Mouse (Mus musculus) neural tube, embryonic 10.5 days (tissue): ENCODE measurements around the gene Bri3.
A peak's percentile ranks its signal among the peaks of the same experiment; 100 is the strongest.

Experiments
- DNase-seq: peaks from one replicate; pipeline ENCODE4 v3.0.0-alpha.2; 2017; ENCODE audit warnings: low spot score; ENCODE audit errors: extremely low spot score

The Bri3 gene

GRCm38 (mm10) chr5:144243901-144244487 is at the start of gene Bri3:
Bri3 (plus strand) TSS chr5:144244437.
- DNase-seq, result no peak

GRCm38 (mm10) chr5:144195567-144195966 is 48.7 kb upstream of the Bri3 start:
- no peak for DNase-seq

- no peak for DNase-seq
Observed at GRCm38 (mm10) chr5:144200616-144201015, 43.6 kb upstream of the Bri3 start.

- no peak for DNase-seq
Observed at GRCm38 (mm10) chr5:144202430-144202829, 41.8 kb upstream of the Bri3 start.

- no peak for DNase-seq
Observed at GRCm38 (mm10) chr5:144203398-144203959, 40.8 kb upstream of the Bri3 start.

- DNase-seq, result no peak
Observed at GRCm38 (mm10) chr5:144204303-144204702, 39.9 kb upstream of the Bri3 start.

- DNase-seq, result no peak
Observed at GRCm38 (mm10) chr5:144204911-144205310, 39.3 kb upstream of the Bri3 start.

- no peak for DNase-seq
Observed at GRCm38 (mm10) chr5:144206069-144206468, 38.2 kb upstream of the Bri3 start.

GRCm38 (mm10) chr5:144207478-144207877 is 36.8 kb upstream of the Bri3 start:
- peak; percentile 51 for DNase-seq

- peak; percentile 61 for DNase-seq
Observed at GRCm38 (mm10) chr5:144214453-144214852, 29.8 kb upstream of the Bri3 start.

GRCm38 (mm10) chr5:144215992-144216391 is 28.2 kb upstream of the Bri3 start:
- no peak for DNase-seq

- no peak for DNase-seq
Observed at GRCm38 (mm10) chr5:144218061-144218460, 26.2 kb upstream of the Bri3 start.

GRCm38 (mm10) chr5:144219306-144219705 is 24.9 kb upstream of the Bri3 start:
- no peak for DNase-seq

- no peak for DNase-seq
Observed at GRCm38 (mm10) chr5:144219936-144220335, 24.3 kb upstream of the Bri3 start.

- no peak for DNase-seq
Observed at GRCm38 (mm10) chr5:144221305-144221704, 22.9 kb upstream of the Bri3 start.

GRCm38 (mm10) chr5:144222811-144223502 is 21.3 kb upstream of the Bri3 start:
- DNase-seq, result no peak

GRCm38 (mm10) chr5:144223503-144223862 is 20.8 kb upstream of the Bri3 start, which contains the start of gene Tecpr1:
Tecpr1 (minus strand) TSS chr5:144223615.
- peak; percentile 92 for DNase-seq

GRCm38 (mm10) chr5:144223899-144224816 is 20.1 kb upstream of the Bri3 start:
- DNase-seq, result no peak

- no peak for DNase-seq
Observed at GRCm38 (mm10) chr5:144226220-144226619, 18.0 kb upstream of the Bri3 start.

- no peak for DNase-seq
Observed at GRCm38 (mm10) chr5:144230216-144230615, 14.0 kb upstream of the Bri3 start.

- no peak for DNase-seq
Observed at GRCm38 (mm10) chr5:144231410-144231809, 12.8 kb upstream of the Bri3 start.

GRCm38 (mm10) chr5:144232531-144232930 is 11.7 kb upstream of the Bri3 start:
- no peak for DNase-seq
